Mouse (Mus musculus): ENCODE results near the gene Fyb.

DNA sequence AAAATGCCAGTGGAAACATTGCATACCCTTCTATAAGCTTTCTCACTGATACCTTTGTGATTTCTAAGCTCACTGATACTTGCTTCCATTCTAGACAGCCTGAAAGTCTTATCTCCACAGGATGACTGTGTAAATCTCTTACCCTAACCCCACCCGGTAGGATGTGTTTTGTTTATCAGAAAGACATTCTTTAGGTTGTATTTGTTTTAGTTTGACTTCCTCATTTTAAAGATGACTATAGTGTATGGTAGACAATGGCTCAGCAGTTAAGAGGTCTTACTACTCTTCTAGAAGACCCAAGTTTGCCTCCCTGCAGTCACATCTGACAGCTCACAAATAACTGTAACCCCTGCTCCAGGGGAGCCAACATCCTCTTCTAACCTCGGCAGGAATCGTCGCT lies 130.4 kb downstream of the Fyb start:
- TF ChIP-seq MAX (IDR thresholded peaks at IDR 0.05; ENCODE audit: low read depth) (no peak), POLR2A (IDR thresholded peaks at IDR 0.05; ENCODE audit: insufficient read length, low read depth) (no peak), REST (IDR thresholded peaks at IDR 0.05; ENCODE audit: insufficient read depth, insufficient read length) (no peak)

Measured in myocyte (in vitro differentiated cells).